Mouse (Mus musculus): Measurements from ENCODE around the gene Inf2. TPM values are rescaled to one million over a fixed set of nuclear protein-coding genes. Genes with fewer than 3 reads are reported as not detected.

The Inf2 gene
- polyA plus RNA-seq, 1 experiment, result 37.4 TPM

DNA sequence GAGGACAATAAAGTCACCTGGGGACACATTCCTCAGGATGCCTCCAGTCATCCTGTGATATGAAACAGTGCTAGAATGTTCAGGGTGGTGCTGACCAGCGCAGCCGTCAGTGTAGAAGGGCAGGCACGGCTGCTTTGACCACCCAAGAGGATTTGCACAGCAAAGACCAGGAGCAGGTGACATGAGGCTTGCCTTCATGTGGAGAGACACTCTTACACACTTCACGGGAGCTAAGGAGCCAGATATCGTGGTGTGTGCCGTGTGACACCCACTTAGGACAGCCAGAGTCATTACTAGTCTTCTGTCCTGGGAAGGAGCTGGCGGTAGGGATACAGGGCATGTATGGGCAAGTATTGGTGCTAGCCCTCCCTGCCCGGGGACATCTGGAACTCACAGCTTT lies 18.4 kb upstream of the Inf2 start:
- DNase-seq (ENCODE audit: low spot score), result no peak

GRCm38 (mm10) chr12:112571064-112571463 lies 17.5 kb upstream of the Inf2 start:
- DNase-seq (ENCODE audit: low spot score), result no peak

- no peak for DNase-seq (ENCODE audit: low spot score)
Observed at GRCm38 (mm10) chr12:112575274-112575986, 13.2 kb upstream of the Inf2 start.

DNA sequence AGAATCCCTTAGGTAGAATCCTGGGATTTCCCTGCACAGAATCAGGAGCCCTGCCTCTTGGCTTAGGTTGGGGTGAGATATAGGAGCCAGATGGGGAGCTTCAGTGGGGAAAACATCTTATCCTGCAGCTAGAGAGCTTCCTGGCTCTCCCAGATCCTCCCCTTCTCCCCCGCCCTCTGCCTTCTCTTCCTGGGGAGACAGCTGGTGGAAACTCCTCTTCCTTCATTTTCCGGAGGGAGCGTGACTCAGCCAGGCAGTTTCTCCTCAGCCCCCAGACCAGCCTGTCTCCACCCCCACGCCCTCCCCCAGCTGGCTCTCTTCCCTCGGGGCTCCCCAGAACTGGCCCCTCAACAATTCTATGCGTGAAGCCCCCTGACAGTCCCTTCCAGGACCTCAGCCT lies 12.2 kb upstream of the Inf2 start:
- DNase-seq (ENCODE audit: low spot score), result no peak

GRCm38 (mm10) chr12:112576749-112577148 lies 11.8 kb upstream of the Inf2 start:
- DNase-seq (ENCODE audit: low spot score), result no peak

GRCm38 (mm10) chr12:112578296-112579090 lies 10.1 kb upstream of the Inf2 start:
- DNase-seq (ENCODE audit: low spot score), result no peak

DNA sequence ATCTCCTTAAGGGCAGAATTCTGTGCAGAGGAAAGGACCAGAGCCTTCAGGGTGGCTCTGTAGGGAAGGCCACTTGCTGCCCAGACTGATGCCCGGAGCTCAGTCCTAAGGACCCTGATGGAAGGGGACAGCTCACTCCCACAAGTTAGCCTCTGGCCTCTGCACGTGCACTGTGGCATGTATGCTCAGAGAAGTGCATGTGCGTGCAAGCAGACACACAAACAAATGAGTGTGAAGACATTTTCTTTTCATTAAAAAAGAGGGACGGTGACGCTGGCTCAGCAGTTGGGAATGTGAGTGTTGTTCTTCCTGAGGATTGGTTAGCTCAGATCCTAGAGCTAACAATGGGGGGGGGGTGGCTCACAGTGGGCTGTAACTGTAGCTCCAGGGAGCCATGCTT lies 9.2 kb upstream of the Inf2 start:
- DNase-seq (ENCODE audit: low spot score), result no peak

- DNase-seq (ENCODE audit: low spot score), result no peak
Observed at GRCm38 (mm10) chr12:112579926-112580325, 8.7 kb upstream of the Inf2 start.

DNA sequence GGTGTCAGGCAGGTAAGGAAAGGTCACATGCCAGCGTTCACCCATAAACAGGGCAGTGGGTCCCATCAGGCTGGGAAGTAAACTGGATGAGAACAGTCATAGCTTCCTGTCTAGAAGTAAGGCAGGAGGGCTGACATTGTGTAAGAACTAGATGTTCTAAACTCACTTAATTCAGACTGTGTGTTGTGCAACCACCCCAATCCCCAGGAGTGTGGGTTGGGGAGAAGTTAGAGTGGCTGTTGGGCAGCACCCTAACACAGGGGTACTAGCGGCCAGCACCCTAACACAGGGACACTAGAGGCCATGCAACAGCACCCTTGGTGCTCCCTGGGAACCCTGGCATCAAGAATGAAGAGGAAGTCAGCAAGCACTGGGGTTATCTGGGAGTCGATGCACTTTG lies 7.5 kb upstream of the Inf2 start:
- no peak for DNase-seq (ENCODE audit: low spot score)

- no peak for DNase-seq (ENCODE audit: low spot score)
Observed at GRCm38 (mm10) chr12:112584954-112585353, 3.6 kb upstream of the Inf2 start.

DNA sequence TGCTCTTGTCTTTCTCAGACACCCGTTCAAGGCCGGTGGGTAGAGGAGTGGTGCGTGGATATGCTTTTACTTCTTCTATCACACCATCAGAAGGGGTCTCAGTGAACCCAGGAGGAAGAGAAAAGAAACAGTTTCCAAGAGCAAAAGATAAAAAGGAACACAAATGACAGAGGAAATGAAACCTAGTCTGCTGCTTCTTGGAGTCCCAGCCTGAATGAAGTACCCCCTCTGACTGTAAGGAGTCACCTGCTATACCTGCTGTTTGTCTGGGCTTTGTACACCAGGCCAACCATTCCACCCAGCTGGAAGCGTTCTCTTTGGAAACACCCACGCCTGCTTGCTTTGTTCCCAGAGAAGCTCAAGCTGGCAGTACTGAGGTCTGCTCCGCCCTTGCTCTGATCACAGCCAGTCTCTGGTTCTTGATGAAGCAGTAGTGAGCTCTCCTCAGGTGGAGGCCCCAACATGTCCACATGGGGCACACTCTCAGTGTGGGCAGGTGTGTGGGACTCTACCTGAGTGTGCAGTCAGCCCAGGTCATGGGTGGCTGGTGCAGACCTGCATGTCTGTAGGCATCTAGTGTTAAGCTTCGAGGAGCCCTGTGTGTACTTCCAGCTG lies 2.6 kb upstream of the Inf2 start:
- DNase-seq (ENCODE audit: low spot score), result no peak

GRCm38 (mm10) chr12:112587125-112588124 lies 1.2 kb upstream of the Inf2 start:
- no peak for DNase-seq (ENCODE audit: low spot score)

- DNase-seq (ENCODE audit: low spot score), result no peak
Observed at GRCm38 (mm10) chr12:112589491-112590191, 1.1 kb downstream of the Inf2 start.

DNA sequence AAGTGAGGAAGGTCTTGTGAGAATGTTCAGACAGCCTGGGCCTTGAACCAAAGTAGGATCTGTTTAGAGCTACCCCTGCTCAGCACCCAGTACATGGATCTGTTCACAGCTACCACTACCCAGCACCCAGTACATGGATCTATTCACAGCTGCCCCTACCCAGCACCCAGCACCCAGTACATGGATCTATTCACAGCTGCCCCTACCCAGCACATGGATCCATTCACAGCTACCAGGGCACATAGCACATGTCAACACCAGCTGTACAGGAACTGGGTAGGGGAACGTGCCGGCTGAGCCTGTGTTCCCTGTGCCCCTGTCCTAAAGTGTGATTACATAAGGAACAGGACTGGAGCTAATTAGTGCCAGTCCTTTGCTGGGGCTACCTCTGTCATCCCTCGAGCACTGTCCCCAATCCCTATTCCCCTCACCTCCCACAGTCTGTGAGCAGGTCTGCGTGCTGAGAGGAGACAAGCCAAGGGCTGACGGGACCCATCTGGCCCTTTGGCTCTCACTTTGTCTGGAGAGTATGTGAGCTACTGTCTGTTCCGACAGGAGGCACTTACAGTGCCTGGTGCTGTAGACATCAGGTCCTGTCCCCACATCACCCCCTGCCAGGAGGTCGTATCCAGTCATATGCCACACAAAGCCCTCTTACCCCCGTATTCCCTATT lies 2.1 kb downstream of the Inf2 start:
- DNase-seq (ENCODE audit: low spot score), result no peak

DNA sequence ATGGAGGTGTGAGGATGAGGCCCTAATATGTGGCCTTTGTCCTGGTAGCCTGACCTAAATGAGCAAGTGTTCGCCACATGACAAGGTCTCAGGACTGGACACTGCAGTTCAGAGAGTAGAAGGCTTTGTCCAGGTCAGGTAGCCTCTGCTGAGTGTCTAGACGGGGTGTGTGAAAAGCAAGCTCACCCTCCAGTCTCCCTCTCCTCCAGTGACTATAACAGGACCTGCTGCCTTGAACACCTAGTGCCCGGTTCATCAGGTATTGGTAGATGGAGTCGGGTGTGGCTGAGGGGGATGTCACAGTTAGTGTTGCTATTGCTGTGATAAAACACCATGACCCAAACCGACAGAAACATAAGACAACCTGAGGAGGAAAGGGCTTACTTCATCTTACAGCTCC lies 2.7 kb downstream of the Inf2 start:
- DNase-seq (ENCODE audit: low spot score), result no peak

DNA sequence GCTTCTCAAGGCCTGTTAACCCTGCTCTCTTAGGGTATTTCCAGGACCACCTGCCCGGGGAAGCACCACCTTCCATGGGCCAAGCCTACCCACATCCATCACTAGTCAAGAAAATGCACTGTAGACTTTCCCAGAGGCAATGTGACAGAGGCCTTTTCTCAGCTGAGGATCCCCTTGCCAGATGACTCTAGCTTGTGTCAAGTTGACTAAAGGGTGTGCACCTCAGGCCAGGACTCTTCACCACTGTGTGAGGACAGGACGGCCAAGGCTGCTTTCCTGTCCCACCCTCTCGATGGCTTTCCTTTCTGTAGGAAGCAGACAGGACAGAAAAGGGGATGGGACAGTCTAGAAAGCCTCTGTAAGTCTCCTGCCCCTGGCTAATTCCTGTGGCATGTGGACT lies 3.1 kb downstream of the Inf2 start:
- DNase-seq (ENCODE audit: low spot score), result no peak

DNA sequence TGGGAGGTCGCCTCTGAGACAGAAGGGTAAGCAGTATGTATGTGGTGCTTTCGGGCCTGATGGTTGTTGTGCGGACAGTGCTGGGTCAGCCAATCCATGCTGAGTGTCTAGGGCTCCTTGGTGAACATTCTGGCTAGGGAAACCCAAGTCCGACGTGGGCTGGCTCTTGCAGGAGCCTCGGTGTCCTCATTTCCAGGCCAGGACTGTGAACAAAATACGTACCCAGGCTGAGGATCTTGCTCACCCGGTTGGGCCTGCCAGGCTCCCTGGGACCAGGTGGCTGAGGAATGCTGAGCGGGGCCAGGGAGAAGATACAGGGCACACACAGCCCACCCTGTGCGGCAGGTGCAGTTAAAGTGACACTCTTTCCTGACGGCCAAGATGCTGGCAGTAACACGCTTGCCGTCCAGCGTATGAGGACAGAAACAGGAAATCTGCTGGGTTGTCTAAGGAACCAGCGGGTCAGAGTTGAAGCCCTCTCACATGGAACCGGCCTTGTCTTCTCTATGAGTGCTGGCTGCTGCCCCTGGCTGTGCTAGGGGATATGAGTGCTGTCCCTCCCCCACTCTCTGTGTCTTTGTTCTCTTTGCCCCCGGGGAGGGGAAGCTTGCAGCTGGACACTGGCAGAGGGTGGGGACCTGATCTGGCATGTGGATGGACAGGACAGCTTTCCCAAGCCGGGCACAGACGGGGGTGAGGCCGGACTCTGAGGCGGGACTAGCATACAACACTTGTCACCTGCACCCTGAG lies 4.6 kb downstream of the Inf2 start:
- no peak for DNase-seq (ENCODE audit: low spot score)

- DNase-seq (ENCODE audit: low spot score), result no peak
Observed at GRCm38 (mm10) chr12:112593951-112594915, 5.6 kb downstream of the Inf2 start.

- no peak for DNase-seq (ENCODE audit: low spot score)
Observed at GRCm38 (mm10) chr12:112594989-112595388, 6.4 kb downstream of the Inf2 start.
